Mouse (Mus musculus) left cerebral cortex, postnatal 36 days (tissue): ENCODE measurements around the gene Emc1. TPM values are rescaled to one million over a fixed set of nuclear protein-coding genes. Genes with fewer than 3 reads are reported as not detected.
"Not testable (repeated sequence)": the region's sequence is repeated elsewhere in the genome, so short reads cannot be mapped to it uniquely, and the experiment has no call there.

ENCODE experiments used
- DNase-seq, 2 experiments: peaks; one replicate each; pipeline ENCODE4 v3.0.0; 2021 to 2022; ENCODE audit warnings: low spot score in 2 of 2, mixed read lengths in 1 of 2
- intact Hi-C: fragments of 180-260 bp; cut with DNase I; formaldehyde crosslinking; loops from one replicate; pipeline ENCODE4 v1.15.1; 2025
- total RNA-seq, 2 experiments: library from RNA; stranded (reverse); gene quantifications; 2 replicates each; pipeline ENCODE4 v1.2.3; 2021

Gene Emc1
- total RNA-seq, 2 experiments from 2014 or later: 85.9 to 87.9 TPM

- no peak for DNase-seq
- intact Hi-C loops: no loop called here
These were observed 6.9 kb upstream of the Emc1 start for GRCm38 (mm10) chr4:139345416-139346019.

GRCm38 (mm10) chr4:139352832-139353231, 445 bp downstream of the Emc1 start:
- DNase-seq: no peak
- intact Hi-C loops: loop anchor here (1.0 to 2.0 kb wide), 2 partner anchors 27 to 42 kb away; partner anchors contain the start of genes Akr7a5 and Pqlc2

GRCm38 (mm10) chr4:139357211-139357610, 4.8 kb downstream of the Emc1 start:
- no peak for DNase-seq
- intact Hi-C loops: no loop called here

- intact Hi-C loops: no loop called here
- DNase-seq: no peak
These were observed 8.6 kb downstream of the Emc1 start for GRCm38 (mm10) chr4:139360761-139361548.

- DNase-seq: no peak
- intact Hi-C loops: no loop called here
These were observed 14.9 kb downstream of the Emc1 start for GRCm38 (mm10) chr4:139367336-139367735.

GRCm38 (mm10) chr4:139368038-139368437, 15.7 kb downstream of the Emc1 start:
- DNase-seq: no peak
- intact Hi-C loops: no loop called here

GRCm38 (mm10) chr4:139373130-139373529, 20.7 kb downstream of the Emc1 start:
- intact Hi-C loops: no loop called here

GRCm38 (mm10) chr4:139373531-139373930, 21.1 kb downstream of the Emc1 start:
- no peak for DNase-seq
- intact Hi-C loops: no loop called here

More at GRCm38 (mm10) chr4:139373130-139373529, 20.7 kb downstream of the Emc1 start:
- DNase-seq: no peak

- intact Hi-C loops: loop anchor here (1.0 kb wide), 1 partner anchor 27 kb away; the partner anchor contains the start of genes Emc1, Mrto4 and Ubr4
- DNase-seq: no peak
These were observed 27.3 kb downstream of the Emc1 start for GRCm38 (mm10) chr4:139379719-139380118.

- DNase-seq: peak; percentile 100
- intact Hi-C loops: loop anchor here (1.0 kb wide), 1 partner anchor 28 kb away; the partner anchor contains the start of genes Emc1, Mrto4 and Ubr4
These were observed 27.9 kb downstream of the Emc1 start for GRCm38 (mm10) chr4:139380207-139380748.

GRCm38 (mm10) chr4:139380775-139381451, 28.5 kb downstream of the Emc1 start:
- no peak for DNase-seq
- intact Hi-C loops: loop anchor here (1.0 kb wide), 1 partner anchor 29 kb away; the partner anchor contains the start of genes Emc1, Mrto4 and Ubr4

GRCm38 (mm10) chr4:139381452-139381845, 29.1 kb downstream of the Emc1 start:
- intact Hi-C loops: no loop called here
- DNase-seq: no peak

GRCm38 (mm10) chr4:139382231-139382630, 29.8 kb downstream of the Emc1 start:
- DNase-seq: no peak
- intact Hi-C loops: no loop called here

GRCm38 (mm10) chr4:139385841-139386240, 33.5 kb downstream of the Emc1 start:
- intact Hi-C loops, DNase-seq: not testable (repeated sequence)

GRCm38 (mm10) chr4:139386869-139387319, 34.5 kb downstream of the Emc1 start:
- intact Hi-C loops: no loop called here
- no peak for DNase-seq

- intact Hi-C loops: no loop called here
- no peak for DNase-seq
These were observed 37.2 kb downstream of the Emc1 start for GRCm38 (mm10) chr4:139389557-139389956.

- DNase-seq: no peak
- intact Hi-C loops: no loop called here
These were observed 43.0 kb downstream of the Emc1 start for GRCm38 (mm10) chr4:139395431-139395830.

- intact Hi-C loops: no loop called here
- DNase-seq: no peak
These were observed 48.1 kb downstream of the Emc1 start for GRCm38 (mm10) chr4:139400487-139400886.

GRCm38 (mm10) chr4:139403214-139403613, 50.8 kb downstream of the Emc1 start:
- intact Hi-C loops: no loop called here
- DNase-seq: no peak

GRCm38 (mm10) chr4:139411351-139411750, 59.0 kb downstream of the Emc1 start:
- intact Hi-C loops: no loop called here
- DNase-seq: no peak
